Mouse (Mus musculus) forebrain, embryonic 14.5 days (tissue): ENCODE data around the gene Serhl. TPM values are rescaled to one million over a fixed set of nuclear protein-coding genes. Genes with fewer than 3 reads are reported as not detected.
A peak's percentile ranks its signal among the peaks of the same experiment; 100 is the strongest.

Experiments
- ATAC-seq: fragments of 200-750 bp; cut with Nextera tagmentation; 2 replicates; pipeline ENCODE4 v1.8.0; 2017; ENCODE audit warnings: mild to moderate bottlenecking, moderate library complexity
- DNase-seq: peaks from one replicate; pipeline ENCODE4 v3.0.0-alpha.2; 2015; ENCODE audit warnings: low spot score
- H3K27ac ChIP-seq: fragments of 300-500 bp; sonication (generic); 2 replicates; pipeline ENCODE4 v1.5.1; 2014; ENCODE audit warnings: low read depth, mild to moderate bottlenecking, control low read depth, low read length, moderate library complexity
- H3K27me3 ChIP-seq: fragments of 300-500 bp; sonication (generic); replicated peaks from 2 replicates; pipeline ENCODE4 v1.6.1; 2014; ENCODE audit warnings: low read length, control low read depth, mixed read lengths; ENCODE audit not compliant: control insufficient read depth, insufficient read depth
- H3K36me3 ChIP-seq: fragments of 300-500 bp; sonication (generic); 2 replicates; pipeline ENCODE4 v1.6.1; 2014; ENCODE audit warnings: low read length, control low read depth; ENCODE audit not compliant: control insufficient read depth, insufficient read depth
- H3K4me1 ChIP-seq: fragments of 300-500 bp; sonication (generic); 2 replicates; pipeline ENCODE4 v1.6.1; 2014; ENCODE audit warnings: antibody characterized with exemption, low read length, control low read depth; ENCODE audit not compliant: control insufficient read depth, insufficient read depth
- H3K4me2 ChIP-seq: fragments of 300-500 bp; sonication (generic); 2 replicates; pipeline ENCODE4 v1.6.1; 2014; ENCODE audit warnings: mild to moderate bottlenecking, control low read depth, low read length
- H3K4me3 ChIP-seq: fragments of 300-500 bp; sonication (generic); 2 replicates; pipeline ENCODE4 v1.5.1; 2014; ENCODE audit warnings: low read depth, low read length, control low read depth
- H3K9ac ChIP-seq: fragments of 300-500 bp; sonication (generic); 2 replicates; pipeline ENCODE4 v1.6.1; 2014; ENCODE audit warnings: mild to moderate bottlenecking, low read length, control low read depth, moderate library complexity
- H3K9me3 ChIP-seq: fragments of 300-500 bp; sonication (generic); replicated peaks from 2 replicates; pipeline ENCODE4 v1.6.1; 2016; ENCODE audit warnings: low read length, control low read depth, mixed read lengths; ENCODE audit not compliant: control insufficient read depth
- WGBS: fragments of 180-500 bp; shearing (Covaris S2); extraction: QIAGEN DNeasy Blood & Tissue Kit; methylation state at CpG from one replicate; pipeline ENCODE4 v1.1.7; 2014; 5-methylcytosine and 5-hydroxymethylcytosine counted together
- polyA plus RNA-seq: library from polyadenylated mRNA; unstranded; fragments of >200 nt; fragmentation: Nextera tagmentation; extraction: Ambion mirVana; gene quantifications from 2 replicates; pipeline ENCODE4 v1.2.1, GENCODE M21; 2014

Gene Serhl
- polyA plus RNA-seq, 1 experiment from 2014 or later: 37.6 TPM

GRCm38 (mm10) chr15:83149196-83150072, 60.1 kb downstream of the Serhl start, which contains the start of gene Poldip3:
Gene Poldip3, minus strand, starts transcription at chr15:83149384.
- Histone ChIP-seq H3K27ac (peak within 1 kb of the TSS; percentile 97), H3K9me3 (no peaks in the 10 kb centered on the region), H3K27me3 (no peaks in the 10 kb centered on the region), H3K36me3 (peaks cover 23% of the 10 kb centered on the region), H3K9ac (peak within 1 kb of the TSS; percentile 97), H3K4me1 (peaks cover 10% of the 10 kb centered on the region), H3K4me2 (peak within 1 kb of the TSS; percentile 77), H3K4me3 (peak within 1 kb of the TSS; percentile 89)
- peak; percentile 94 for ATAC-seq
- peak; percentile 99 for DNase-seq
- under 1% methylated on average over 56 of the region's 56 CpGs for WGBS

GRCm38 (mm10) chr15:83150073-83150442, 60.8 kb downstream of the Serhl start:
- 19% methylated on average over 3 of the region's 3 CpGs for WGBS
- Histone ChIP-seq H3K27ac (peak overlapping the region; percentile 97), H3K9ac (peak overlapping the region; percentile 97), H3K4me3 (peak overlapping the region; percentile 89), H3K27me3 (no peaks in the 10 kb centered on the region), H3K4me2 (peak overlapping the region; percentile 77), H3K9me3 (no peaks in the 10 kb centered on the region), H3K4me1 (peaks cover 10% of the 10 kb centered on the region), H3K36me3 (peaks cover 22% of the 10 kb centered on the region)
- ATAC-seq: no peak; the same call in 1 of the 2 replicates
- DNase-seq: no peak

- Histone ChIP-seq H3K27ac (no peak overlapping the region), H3K4me2 (no peak overlapping the region), H3K9ac (no peak overlapping the region), H3K27me3 (no peaks in the 10 kb centered on the region), H3K9me3 (no peaks in the 10 kb centered on the region), H3K4me3 (no peak overlapping the region), H3K4me1 (peaks cover 10% of the 10 kb centered on the region), H3K36me3 (peaks cover 15% of the 10 kb centered on the region)
- WGBS: 90% methylated on average over 4 of the region's 4 CpGs
- no peak for ATAC-seq
- no peak for DNase-seq
These were observed 61.4 kb downstream of the Serhl start for GRCm38 (mm10) chr15:83150694-83151093.

- H3K4me2 ChIP-seq: no peak overlapping the region
- 94% methylated on average over 7 of the region's 7 CpGs for WGBS
- peaks cover 23% of the 10 kb centered on the region for H3K36me3 ChIP-seq
- H3K9ac ChIP-seq: no peak overlapping the region
- DNase-seq (no peak), ATAC-seq (no peak)
- no peak overlapping the region for H3K4me3 ChIP-seq
- H3K4me1 ChIP-seq: 0 out of 2 replicates have a peak, but pooled peaks cover 2% of the 10 kb centered on the region
- H3K9me3 ChIP-seq: no peaks in the 10 kb centered on the region
- no peak overlapping the region for H3K27ac ChIP-seq
- no peaks in the 10 kb centered on the region for H3K27me3 ChIP-seq
These were observed 65.0 kb downstream of the Serhl start for GRCm38 (mm10) chr15:83154309-83154708.

GRCm38 (mm10) chr15:83155672-83156419, 66.5 kb downstream of the Serhl start:
- no peaks in the 10 kb centered on the region for H3K27me3 ChIP-seq
- H3K9me3 ChIP-seq: no peaks in the 10 kb centered on the region
- H3K36me3 ChIP-seq: peaks cover 30% of the 10 kb centered on the region
- no peaks in the 10 kb centered on the region for H3K4me1 ChIP-seq
- H3K4me2 ChIP-seq: no peak overlapping the region
- no peak overlapping the region for H3K9ac ChIP-seq
- no peak for DNase-seq
- no peak for ATAC-seq
- H3K27ac ChIP-seq: no peak overlapping the region
- WGBS: 77% methylated on average over 6 of the region's 6 CpGs
- no peak overlapping the region for H3K4me3 ChIP-seq

GRCm38 (mm10) chr15:83156929-83157666, 67.8 kb downstream of the Serhl start:
- H3K4me1 ChIP-seq: no peaks in the 10 kb centered on the region
- H3K27me3 ChIP-seq: no peaks in the 10 kb centered on the region
- no peaks in the 10 kb centered on the region for H3K9me3 ChIP-seq
- no peak overlapping the region for H3K4me3 ChIP-seq
- peak; percentile 28 for DNase-seq
- H3K36me3 ChIP-seq: peaks cover 34% of the 10 kb centered on the region
- no peak for ATAC-seq
- WGBS: 66% methylated on average over 11 of the region's 11 CpGs
- H3K9ac ChIP-seq: no peak overlapping the region
- no peak overlapping the region for H3K4me2 ChIP-seq
- H3K27ac ChIP-seq: no peak overlapping the region

- Histone ChIP-seq H3K9ac (no peak overlapping the region), H3K27ac (no peak overlapping the region), H3K4me2 (no peak overlapping the region), H3K36me3 (peaks cover 37% of the 10 kb centered on the region), H3K9me3 (no peaks in the 10 kb centered on the region), H3K4me3 (no peak overlapping the region), H3K27me3 (no peaks in the 10 kb centered on the region), H3K4me1 (no peaks in the 10 kb centered on the region)
- DNase-seq (no peak), ATAC-seq (no peak)
- WGBS: 99% methylated on average over 6 of the region's 6 CpGs
These were observed 68.4 kb downstream of the Serhl start for GRCm38 (mm10) chr15:83157667-83158064.

GRCm38 (mm10) chr15:83158587-83159160, 69.4 kb downstream of the Serhl start:
- Histone ChIP-seq H3K27ac (no peak overlapping the region), H3K36me3 (peaks cover 37% of the 10 kb centered on the region), H3K27me3 (no peaks in the 10 kb centered on the region), H3K9ac (no peak overlapping the region), H3K9me3 (no peaks in the 10 kb centered on the region), H3K4me1 (no peaks in the 10 kb centered on the region), H3K4me3 (no peak overlapping the region), H3K4me2 (no peak overlapping the region)
- ATAC-seq (no peak), DNase-seq (no peak)
- WGBS: 92% methylated on average over 7 of the region's 7 CpGs
